Mouse (Mus musculus) stomach, embryonic 15.5 days (tissue): ENCODE data around the gene Izumo1r. TPM values are rescaled to one million over a fixed set of nuclear protein-coding genes. Genes with fewer than 3 reads are reported as not detected.

Experiments
- ATAC-seq: fragments of 200-750 bp; cut with Nextera tagmentation; 2 replicates; pipeline ENCODE4 v1.8.0; 2017; ENCODE audit warnings: low read depth, moderate number of reproducible peaks, moderate TSS enrichment; ENCODE audit not compliant: insufficient read depth, low FRiP score
- H3K27ac ChIP-seq: fragments of 300-500 bp; sonication (generic); 2 replicates; pipeline ENCODE4 v1.5.1; 2015; ENCODE audit warnings: mild to moderate bottlenecking, inconsistent platforms
- H3K27me3 ChIP-seq: fragments of 300-500 bp; sonication (generic); replicated peaks from 2 replicates; pipeline ENCODE4 v1.6.1; 2015; ENCODE audit warnings: inconsistent platforms
- H3K36me3 ChIP-seq: fragments of 300-500 bp; sonication (generic); 2 replicates; pipeline ENCODE4 v1.6.1; 2015; ENCODE audit warnings: inconsistent platforms
- H3K4me1 ChIP-seq: fragments of 300-500 bp; sonication (generic); 2 replicates; pipeline ENCODE4 v1.6.1; 2015; ENCODE audit warnings: inconsistent platforms
- H3K4me2 ChIP-seq: fragments of 300-500 bp; sonication (generic); 2 replicates; pipeline ENCODE4 v1.6.1; 2015; ENCODE audit warnings: mild to moderate bottlenecking, inconsistent platforms
- H3K4me3 ChIP-seq: fragments of 300-500 bp; sonication (generic); replicated peaks from 2 replicates; pipeline ENCODE4 v1.5.1; 2015; ENCODE audit warnings: inconsistent platforms
- H3K9ac ChIP-seq: fragments of 300-500 bp; sonication (generic); 2 replicates; pipeline ENCODE4 v1.6.1; 2015; ENCODE audit warnings: inconsistent platforms
- H3K9me3 ChIP-seq: fragments of 300-500 bp; sonication (generic); 2 replicates; pipeline ENCODE4 v1.6.1; 2016; ENCODE audit warnings: inconsistent platforms
- WGBS: fragments of 180-500 bp; shearing (Covaris S2); methylation state at CpG from one replicate; pipeline ENCODE4 v1.1.7; 2015; 5-methylcytosine and 5-hydroxymethylcytosine counted together
- polyA plus RNA-seq: library from polyadenylated mRNA; unstranded; fragments of >200 nt; fragmentation: Nextera tagmentation; extraction: Ambion mirVana; gene quantifications from 2 replicates; pipeline ENCODE4 v1.2.1, GENCODE M21; 2015

Gene Izumo1r
- polyA plus RNA-seq, 1 experiment from 2014 or later: not detected

DNA sequence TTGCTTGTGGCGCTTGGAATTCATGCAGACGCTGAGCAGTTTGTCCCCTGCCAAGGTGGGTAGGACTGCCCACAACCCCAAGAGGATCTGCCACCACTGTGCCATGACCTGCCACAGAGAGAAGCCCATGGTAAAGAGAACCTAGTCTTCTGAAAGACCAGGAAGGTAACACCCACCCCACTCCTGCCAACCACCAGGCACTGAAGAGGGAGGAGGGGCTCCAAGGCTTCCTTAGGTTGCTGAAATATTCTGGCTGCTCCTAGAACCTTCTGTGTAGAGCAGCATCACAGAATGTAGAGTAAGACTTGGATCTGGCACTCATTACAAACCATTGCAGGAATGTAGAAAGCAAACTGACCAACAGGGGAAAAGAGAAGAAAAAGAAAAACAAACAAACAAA lies 1.3 kb downstream of the Izumo1r start:
- H3K9ac ChIP-seq: no peak overlapping the region
- no peak overlapping the region for H3K4me3 ChIP-seq
- H3K9me3 ChIP-seq: no peaks in the 10 kb centered on the region
- ATAC-seq: no peak
- no peak overlapping the region for H3K27ac ChIP-seq
- no peaks in the 10 kb centered on the region for H3K27me3 ChIP-seq
- H3K36me3 ChIP-seq: no peaks in the 10 kb centered on the region
- H3K4me1 ChIP-seq: peaks cover 20% of the 10 kb centered on the region
- WGBS: 82% methylated on average over 2 of the region's 2 CpGs
- no peak overlapping the region for H3K4me2 ChIP-seq

DNA sequence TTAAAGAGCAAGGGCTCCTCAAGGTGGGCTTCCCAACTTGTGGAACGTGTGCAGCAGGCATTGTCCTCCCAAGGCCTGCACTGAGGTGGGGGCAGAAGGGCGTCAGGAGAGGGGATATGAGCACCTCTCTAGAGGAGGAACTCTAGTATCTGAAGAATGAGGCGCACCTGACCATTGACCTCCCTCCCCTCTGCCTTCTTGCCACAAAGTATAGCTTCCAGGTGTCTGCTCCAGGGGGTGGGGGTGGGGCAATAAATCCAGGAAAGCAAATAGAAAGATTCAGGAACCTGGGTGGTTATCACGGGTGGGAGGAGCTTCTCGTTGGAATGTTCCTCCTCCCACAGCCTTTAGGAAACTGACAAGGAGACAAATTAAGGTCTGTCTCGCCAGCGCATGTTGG lies 2.0 kb downstream of the Izumo1r start:
- Histone ChIP-seq H3K4me2 (no peak overlapping the region), H3K27ac (no peak overlapping the region), H3K4me1 (peaks cover 20% of the 10 kb centered on the region), H3K36me3 (no peaks in the 10 kb centered on the region), H3K4me3 (no peak overlapping the region), H3K27me3 (no peaks in the 10 kb centered on the region), H3K9me3 (no peaks in the 10 kb centered on the region), H3K9ac (no peak overlapping the region)
- peak; percentile 50 for ATAC-seq
- 49% methylated on average over 7 of the region's 7 CpGs for WGBS

DNA sequence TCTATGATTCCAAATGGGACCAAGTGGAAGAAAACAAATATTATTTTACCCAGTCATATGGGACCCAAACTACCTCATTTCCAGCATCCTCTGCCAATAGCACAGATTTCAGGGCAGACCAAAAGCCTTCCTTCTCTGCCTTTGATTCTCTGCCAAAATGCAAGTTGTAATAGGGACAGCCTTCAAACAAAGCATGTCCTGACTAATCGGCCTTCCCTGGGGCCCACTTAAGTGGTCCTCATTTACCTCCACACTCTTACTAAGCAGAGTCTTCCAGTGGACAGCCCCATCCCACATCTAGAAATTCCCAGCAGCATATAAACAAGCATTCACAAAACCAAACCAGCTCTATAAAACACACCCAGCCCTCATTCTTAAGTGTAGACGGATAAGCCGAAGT lies 6.6 kb downstream of the Izumo1r start:
- WGBS: 59% methylated on average over 3 of the region's 3 CpGs
- ATAC-seq: no peak
- H3K36me3 ChIP-seq: no peaks in the 10 kb centered on the region

DNA sequence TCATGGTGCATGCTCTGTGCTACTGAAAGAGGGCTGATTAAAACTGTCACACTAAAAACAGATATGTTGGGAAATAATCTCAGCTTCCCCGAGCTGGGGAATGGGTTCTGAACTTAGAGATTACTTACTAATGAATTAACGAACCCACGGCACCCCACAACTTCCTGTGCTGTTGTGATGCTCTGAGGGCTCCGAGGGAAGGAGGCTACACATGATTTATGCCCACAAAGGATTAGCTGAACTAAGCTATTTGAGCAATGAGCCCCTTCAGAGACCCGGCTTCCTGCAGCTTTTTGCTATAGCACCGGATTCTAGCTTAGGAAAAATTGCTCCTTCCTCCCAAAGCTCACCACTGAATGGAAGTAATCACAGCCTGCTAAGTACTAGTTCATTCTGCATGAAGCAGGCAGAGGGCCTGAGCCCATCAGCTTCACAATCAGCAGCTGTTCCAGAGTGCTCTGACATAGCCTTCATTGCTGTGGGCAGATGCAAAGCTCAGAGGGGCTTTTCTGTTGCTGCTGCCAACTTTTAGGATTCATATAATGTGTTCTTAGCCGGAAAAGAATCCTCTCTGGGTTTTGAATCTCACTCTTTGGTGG lies 8.4 kb downstream of the Izumo1r start:
- Histone ChIP-seq H3K9me3 (no peaks in the 10 kb centered on the region), H3K4me3 (no peak overlapping the region), H3K4me1 (no peaks in the 10 kb centered on the region), H3K27ac (no peak overlapping the region), H3K36me3 (no peaks in the 10 kb centered on the region), H3K27me3 (no peaks in the 10 kb centered on the region), H3K4me2 (no peak overlapping the region), H3K9ac (no peak overlapping the region)
- ATAC-seq: no peak
- WGBS: 43% methylated on average over 7 of the region's 7 CpGs

More for the DNA sequence above, 6.6 kb downstream of the Izumo1r start:
- Histone ChIP-seq H3K9ac (no peak overlapping the region), H3K27me3 (no peaks in the 10 kb centered on the region), H3K4me1 (peaks cover 8% of the 10 kb centered on the region; the same call in 1 of the 2 replicates), H3K27ac (no peak overlapping the region), H3K4me2 (no peak overlapping the region), H3K4me3 (no peak overlapping the region), H3K9me3 (no peaks in the 10 kb centered on the region)

DNA sequence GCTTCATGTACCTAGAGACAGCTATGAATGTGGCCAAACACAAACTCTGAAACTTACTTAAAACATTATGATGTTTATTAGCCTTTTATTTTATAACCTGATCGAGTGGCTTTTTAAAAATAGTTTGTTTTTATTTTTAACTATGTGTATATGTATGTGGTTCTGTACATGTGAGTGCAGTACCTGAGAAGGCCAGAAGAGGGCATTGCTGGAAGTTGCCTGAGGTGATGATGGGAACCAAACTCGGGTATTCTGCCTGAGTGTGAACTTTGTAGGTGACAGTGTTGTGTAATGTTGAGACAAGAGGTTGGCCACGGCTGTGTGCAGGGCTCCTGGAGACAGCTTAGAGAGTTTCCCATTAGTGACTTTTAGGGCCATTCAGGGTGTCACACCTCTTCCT lies 9.1 kb downstream of the Izumo1r start:
- Histone ChIP-seq H3K27me3 (no peaks in the 10 kb centered on the region), H3K36me3 (no peaks in the 10 kb centered on the region), H3K4me2 (no peak overlapping the region), H3K4me3 (no peak overlapping the region), H3K9me3 (no peaks in the 10 kb centered on the region), H3K9ac (no peak overlapping the region), H3K27ac (no peak overlapping the region), H3K4me1 (no peaks in the 10 kb centered on the region)
- ATAC-seq: no peak
- 76% methylated on average over 3 of the region's 3 CpGs for WGBS

DNA sequence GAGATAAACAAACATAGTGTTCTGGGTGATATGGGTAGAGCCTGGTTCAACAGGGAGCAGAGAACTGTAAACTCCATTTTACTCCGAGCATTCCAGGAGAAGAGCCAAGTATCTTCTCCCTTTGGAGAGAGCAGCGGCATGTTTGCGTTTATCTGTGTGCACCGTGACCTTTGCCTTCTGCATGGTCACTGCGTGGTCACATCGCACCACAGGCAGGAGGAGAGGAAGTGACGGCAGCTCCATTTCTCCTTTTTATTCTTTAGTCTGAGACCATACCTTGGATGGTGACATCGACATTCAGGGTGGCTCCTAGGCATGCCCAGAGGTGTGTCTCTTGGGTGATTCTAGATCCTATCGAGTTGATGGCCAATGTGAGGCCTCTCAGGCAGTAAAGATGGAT lies 10.4 kb downstream of the Izumo1r start:
- WGBS: 82% methylated on average over 9 of the region's 9 CpGs
- Histone ChIP-seq H3K36me3 (no peaks in the 10 kb centered on the region), H3K27ac (no peak overlapping the region), H3K4me1 (no peaks in the 10 kb centered on the region), H3K4me2 (no peak overlapping the region), H3K4me3 (no peak overlapping the region), H3K9ac (no peak overlapping the region), H3K9me3 (no peaks in the 10 kb centered on the region), H3K27me3 (no peaks in the 10 kb centered on the region)
- ATAC-seq: no peak

DNA sequence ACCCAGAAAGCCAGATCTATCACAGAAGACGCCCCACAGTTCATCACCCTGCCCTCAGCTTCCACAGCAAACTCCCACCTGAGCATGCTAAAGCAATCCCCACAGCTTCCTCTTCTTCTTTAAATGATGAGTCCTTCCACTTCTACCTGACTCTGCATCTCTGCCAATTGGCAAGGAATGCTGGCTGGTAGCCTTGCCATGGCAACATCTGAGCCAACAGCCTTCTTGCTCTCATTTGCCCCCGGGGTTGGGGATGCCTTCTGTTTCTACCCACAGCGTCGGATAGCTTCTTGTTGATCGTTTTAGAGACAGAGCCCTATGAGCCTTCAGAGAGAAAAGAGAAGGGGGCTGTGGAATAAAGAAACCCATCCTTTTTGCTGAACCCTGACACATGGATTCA lies 11.9 kb downstream of the Izumo1r start:
- ATAC-seq: no peak
- Histone ChIP-seq H3K4me3 (no peak overlapping the region), H3K9me3 (no peaks in the 10 kb centered on the region), H3K27ac (no peak overlapping the region), H3K4me2 (no peak overlapping the region), H3K27me3 (no peaks in the 10 kb centered on the region), H3K9ac (no peak overlapping the region), H3K36me3 (no peaks in the 10 kb centered on the region), H3K4me1 (no peaks in the 10 kb centered on the region)
- WGBS: 83% methylated on average over 5 of the region's 5 CpGs

DNA sequence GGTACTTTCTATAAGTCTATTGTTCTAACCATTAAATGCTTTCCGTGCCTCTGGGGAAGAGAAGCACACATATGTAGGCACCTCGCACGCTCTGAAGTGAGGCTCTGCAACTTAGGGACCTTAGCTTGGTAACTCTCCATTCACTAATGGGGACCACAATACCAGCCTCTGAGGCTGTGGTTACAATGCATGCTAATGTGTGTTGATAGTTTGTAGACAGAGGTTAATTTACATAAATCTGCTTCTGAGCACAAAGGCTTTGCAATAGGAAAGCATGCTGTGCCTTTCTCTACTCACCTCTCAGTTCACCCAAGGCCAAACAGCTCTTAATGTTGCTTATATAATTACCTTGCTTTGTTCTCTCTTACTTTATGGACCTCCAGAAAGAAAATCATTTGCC lies 13.1 kb downstream of the Izumo1r start:
- no peak overlapping the region for H3K9ac ChIP-seq
- H3K27me3 ChIP-seq: no peaks in the 10 kb centered on the region
- H3K27ac ChIP-seq: no peak overlapping the region
- H3K4me2 ChIP-seq: no peak overlapping the region
- WGBS: 86% methylated on average over 3 of the region's 3 CpGs
- no peak overlapping the region for H3K4me3 ChIP-seq
- H3K4me1 ChIP-seq: no peaks in the 10 kb centered on the region
- H3K9me3 ChIP-seq: no peaks in the 10 kb centered on the region
- no peaks in the 10 kb centered on the region for H3K36me3 ChIP-seq
- ATAC-seq: no peak

DNA sequence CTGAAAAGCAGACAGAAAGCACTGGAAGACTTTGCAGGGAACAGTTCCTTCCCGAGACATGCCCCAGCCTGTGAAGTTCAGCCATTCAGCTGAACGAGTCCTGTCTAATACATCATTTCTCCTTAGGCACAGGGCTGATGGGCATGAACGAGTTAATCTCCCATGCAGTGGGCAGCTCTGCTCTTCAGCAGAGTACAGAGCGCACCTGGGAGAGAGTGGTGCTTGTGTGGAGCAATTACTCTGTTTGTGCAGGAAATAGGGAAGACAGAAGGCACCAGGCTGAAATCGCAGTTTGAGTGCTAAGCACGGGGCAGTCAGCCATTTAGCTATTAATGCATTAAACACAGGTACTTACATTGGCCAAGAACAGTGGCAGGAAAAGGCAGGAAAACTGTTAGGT lies 15.1 kb downstream of the Izumo1r start:
- Histone ChIP-seq H3K9me3 (no peaks in the 10 kb centered on the region), H3K4me2 (no peak overlapping the region), H3K9ac (no peak overlapping the region), H3K4me3 (no peak overlapping the region), H3K27me3 (no peaks in the 10 kb centered on the region), H3K36me3 (no peaks in the 10 kb centered on the region), H3K27ac (no peak overlapping the region), H3K4me1 (no peaks in the 10 kb centered on the region)
- ATAC-seq: no peak
- WGBS: 46% methylated on average over 6 of the region's 6 CpGs

DNA sequence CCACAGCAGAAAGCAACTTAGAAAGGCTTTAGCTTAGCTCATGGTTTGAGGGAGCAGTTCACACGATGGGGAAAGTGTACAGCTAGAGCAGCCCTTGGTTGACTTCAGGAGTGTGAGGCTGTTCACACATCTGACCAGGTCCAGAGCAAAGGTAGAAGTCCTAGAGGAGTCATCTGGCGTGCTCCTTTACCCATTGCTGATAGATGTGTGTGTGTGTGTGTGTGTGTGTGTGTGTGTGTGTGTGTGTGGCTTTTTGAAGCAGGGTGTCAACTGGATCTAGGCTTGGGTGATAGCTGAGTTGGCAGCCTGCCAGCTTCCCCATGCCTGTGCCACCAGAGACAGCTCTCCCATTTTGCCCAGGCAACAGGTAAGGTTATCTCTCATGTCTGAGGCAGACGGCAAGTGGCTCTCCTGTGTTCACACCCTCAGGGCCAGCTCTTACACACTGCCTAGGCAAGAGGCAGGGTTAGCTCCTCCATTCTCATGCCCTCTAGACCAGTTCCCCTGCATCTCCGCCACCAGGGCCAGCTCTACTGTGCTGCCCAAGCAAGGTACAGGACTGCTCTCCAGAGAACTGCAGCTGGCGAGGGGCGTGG lies 15.9 kb downstream of the Izumo1r start:
- H3K4me3 ChIP-seq: no peak overlapping the region
- H3K4me1 ChIP-seq: no peaks in the 10 kb centered on the region
- H3K36me3 ChIP-seq: no peaks in the 10 kb centered on the region
- H3K4me2 ChIP-seq: no peak overlapping the region
- no peaks in the 10 kb centered on the region for H3K9me3 ChIP-seq
- no peak overlapping the region for H3K27ac ChIP-seq
- peak; percentile 39; the same call in 1 of the 2 replicates for ATAC-seq
- no peaks in the 10 kb centered on the region for H3K27me3 ChIP-seq
- 84% methylated on average over 6 of the region's 6 CpGs for WGBS
- H3K9ac ChIP-seq: no peak overlapping the region

DNA sequence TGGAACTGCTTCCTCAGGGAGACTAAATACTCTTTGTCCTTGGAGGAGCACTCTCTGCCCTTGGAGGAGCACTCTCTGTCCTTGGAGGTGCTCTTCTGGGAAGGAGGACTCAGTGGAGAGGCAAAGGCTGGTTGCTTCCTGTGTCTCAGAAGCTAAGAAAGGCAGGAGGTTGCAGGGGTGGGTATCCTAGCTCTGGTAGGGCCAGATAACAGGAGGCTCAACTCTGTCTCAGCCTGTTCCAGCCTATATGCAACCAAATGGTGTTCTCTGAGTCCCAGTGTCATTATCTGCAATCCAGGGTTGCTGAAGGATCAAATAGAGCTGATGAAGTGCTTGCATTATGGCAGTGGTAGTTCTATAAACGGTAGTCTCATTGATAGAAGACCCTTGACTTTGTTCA lies 17.8 kb downstream of the Izumo1r start:
- WGBS: 47% methylated on average over 1 of the region's 1 CpGs

DNA sequence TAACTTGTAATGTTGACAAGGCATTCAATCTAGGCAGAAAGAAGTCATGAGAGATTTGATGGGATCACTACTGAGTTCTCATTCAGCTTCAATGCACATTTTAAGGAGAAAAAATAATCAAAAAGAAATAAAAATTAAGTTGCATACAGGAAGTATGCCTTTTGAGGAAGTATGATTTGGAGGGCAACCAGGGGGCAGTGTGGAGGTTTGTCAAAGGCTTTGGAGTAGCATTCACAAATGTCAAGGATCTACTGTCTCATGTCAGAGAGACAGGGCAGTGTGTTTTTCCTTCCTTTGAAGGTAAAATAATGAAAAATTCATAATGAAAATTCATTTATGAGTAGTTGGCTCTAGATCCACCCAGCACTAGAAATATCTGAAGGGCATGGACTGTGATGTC lies 18.6 kb downstream of the Izumo1r start:
- ATAC-seq: no peak

More for the DNA sequence above, 17.8 kb downstream of the Izumo1r start:
- H3K4me2 ChIP-seq: no peak overlapping the region
- no peaks in the 10 kb centered on the region for H3K9me3 ChIP-seq
- no peaks in the 10 kb centered on the region for H3K36me3 ChIP-seq
- no peak overlapping the region for H3K4me3 ChIP-seq
- no peak for ATAC-seq
- no peak overlapping the region for H3K9ac ChIP-seq
- no peak overlapping the region for H3K27ac ChIP-seq
- H3K4me1 ChIP-seq: no peaks in the 10 kb centered on the region
- no peaks in the 10 kb centered on the region for H3K27me3 ChIP-seq

DNA sequence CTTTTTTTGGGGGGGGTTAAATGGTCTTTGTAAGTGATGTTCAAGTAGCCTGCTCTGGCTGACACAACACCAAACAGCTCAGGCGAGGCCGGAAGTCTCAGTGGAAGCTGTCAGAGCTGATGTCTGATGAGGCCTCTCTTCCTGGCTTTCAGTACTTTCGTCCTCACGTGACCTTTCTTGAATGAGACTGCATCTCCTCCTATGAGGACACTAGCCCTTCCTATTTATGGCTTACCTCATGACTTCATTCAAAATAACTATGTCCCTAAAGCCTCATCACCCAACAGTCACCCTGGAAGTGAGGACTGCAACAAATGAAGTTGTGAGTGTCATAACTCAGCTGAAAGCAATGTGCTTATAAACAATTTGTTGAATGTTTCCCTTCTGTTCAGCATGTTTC lies 19.1 kb downstream of the Izumo1r start:
- Histone ChIP-seq H3K27ac (no peak overlapping the region), H3K36me3 (no peaks in the 10 kb centered on the region), H3K27me3 (no peaks in the 10 kb centered on the region), H3K9me3 (no peaks in the 10 kb centered on the region), H3K4me3 (no peak overlapping the region), H3K4me2 (no peak overlapping the region), H3K9ac (no peak overlapping the region), H3K4me1 (no peaks in the 10 kb centered on the region)
- ATAC-seq: no peak
- 57% methylated on average over 4 of the region's 4 CpGs for WGBS

More for the DNA sequence above, 18.6 kb downstream of the Izumo1r start:
- Histone ChIP-seq H3K4me3 (no peak overlapping the region), H3K36me3 (no peaks in the 10 kb centered on the region), H3K4me2 (no peak overlapping the region), H3K27me3 (no peaks in the 10 kb centered on the region), H3K4me1 (no peaks in the 10 kb centered on the region), H3K9me3 (no peaks in the 10 kb centered on the region), H3K9ac (no peak overlapping the region), H3K27ac (no peak overlapping the region)
